Mouse (Mus musculus): ENCODE measurements at regions not wholly inside any gene's neighbourhood (a gene's known extent, or its start where the extent isn't known, plus 50 kb on each side); places are given as distances from the start of the nearest gene placed in this dataset.

- H3K36me3 ChIP-seq (ENCODE audit: control insufficient read depth, insufficient read depth), result no peaks in the 10 kb centered on the region
- no peak overlapping the region for H3ac ChIP-seq (ENCODE audit: control insufficient read depth, insufficient read length, low read depth)
- no peaks in the 10 kb centered on the region for H3K79me2 ChIP-seq (ENCODE audit: control insufficient read depth, insufficient read depth)
- no peaks in the 10 kb centered on the region for H3K79me3 ChIP-seq (ENCODE audit: low read depth)
- TF ChIP-seq USF1 (IDR thresholded peaks at IDR 0.05; ENCODE audit: low read depth) (no peak), CEBPB (IDR thresholded peaks at IDR 0.05; ENCODE audit: low read depth) (no peak), FOSL1 (IDR thresholded peaks at IDR 0.05; ENCODE audit: insufficient read depth, low read length, poor library complexity, severe bottlenecking) (no peak), MYOD1 (IDR thresholded peaks at IDR 0.05; ENCODE audit: control insufficient read depth, insufficient read length, low read depth) (no peak)
- no peak overlapping the region for H3K4me3 ChIP-seq (ENCODE audit: insufficient read depth, poor library complexity, severe bottlenecking)
- H3K27me3 ChIP-seq (ENCODE audit: control insufficient read depth, insufficient read depth, insufficient read length), result peaks cover 3% of the 10 kb centered on the region
These were observed 374.8 kb downstream of the Sfmbt2 start for GRCm38 (mm10) chr2:10745127-10745526.

GRCm38 (mm10) chr2:10755375-10755774, 385.1 kb downstream of the Sfmbt2 start:
- Histone ChIP-seq H3ac (ENCODE audit: control insufficient read depth, insufficient read length, low read depth) (no peak overlapping the region), H3K4me3 (ENCODE audit: insufficient read depth, poor library complexity, severe bottlenecking) (no peak overlapping the region), H3K27me3 (ENCODE audit: control insufficient read depth, insufficient read depth, insufficient read length) (no peaks in the 10 kb centered on the region), H3K36me3 (ENCODE audit: control insufficient read depth, insufficient read depth) (no peaks in the 10 kb centered on the region), H3K79me2 (ENCODE audit: control insufficient read depth, insufficient read depth) (no peaks in the 10 kb centered on the region), H3K79me3 (ENCODE audit: low read depth) (no peaks in the 10 kb centered on the region)
- TF ChIP-seq USF1 (IDR thresholded peaks at IDR 0.05; ENCODE audit: low read depth), result no peak
- no peak for TF ChIP-seq FOSL1 (IDR thresholded peaks at IDR 0.05; ENCODE audit: insufficient read depth, low read length, poor library complexity, severe bottlenecking)
- no peak for TF ChIP-seq MYOG (IDR thresholded peaks at IDR 0.05; ENCODE audit: control insufficient read depth, extremely low read depth, insufficient read length)
- no peak for TF ChIP-seq MYOD1 (IDR thresholded peaks at IDR 0.05; ENCODE audit: control insufficient read depth, insufficient read length, low read depth)
- TF ChIP-seq CTCF (IDR thresholded peaks at IDR 0.05; ENCODE audit: control insufficient read depth, insufficient read depth, insufficient read length), result no peak
- TF ChIP-seq MAX (IDR thresholded peaks at IDR 0.05), result no peak
- TF ChIP-seq CEBPB (IDR thresholded peaks at IDR 0.05; ENCODE audit: low read depth), result no peak

- no peak overlapping the region for H3K4me3 ChIP-seq (ENCODE audit: insufficient read depth, poor library complexity, severe bottlenecking)
- no peaks in the 10 kb centered on the region for H3K36me3 ChIP-seq (ENCODE audit: control insufficient read depth, insufficient read depth)
- H3ac ChIP-seq (ENCODE audit: control insufficient read depth, insufficient read length, low read depth), result no peak overlapping the region
- H3K79me3 ChIP-seq (ENCODE audit: low read depth), result no peaks in the 10 kb centered on the region
- H3K27me3 ChIP-seq (ENCODE audit: control insufficient read depth, insufficient read depth, insufficient read length), result no peaks in the 10 kb centered on the region
- H3K79me2 ChIP-seq (ENCODE audit: control insufficient read depth, insufficient read depth), result no peaks in the 10 kb centered on the region
- TF ChIP-seq CEBPB (IDR thresholded peaks at IDR 0.05; ENCODE audit: low read depth) (no peak), MYOD1 (IDR thresholded peaks at IDR 0.05; ENCODE audit: control insufficient read depth, insufficient read length, low read depth) (no peak), MAX (IDR thresholded peaks at IDR 0.05) (no peak), USF1 (IDR thresholded peaks at IDR 0.05; ENCODE audit: low read depth) (no peak), FOSL1 (IDR thresholded peaks at IDR 0.05; ENCODE audit: insufficient read depth, low read length, poor library complexity, severe bottlenecking) (no peak), CTCF (IDR thresholded peaks at IDR 0.05; ENCODE audit: control insufficient read depth, insufficient read depth, insufficient read length) (no peak), MYOG (IDR thresholded peaks at IDR 0.05; ENCODE audit: control insufficient read depth, extremely low read depth, insufficient read length) (no peak)
These were observed 387.0 kb downstream of the Sfmbt2 start for GRCm38 (mm10) chr2:10757202-10757840.

- no peaks in the 10 kb centered on the region for H3K79me2 ChIP-seq (ENCODE audit: control insufficient read depth, insufficient read depth)
- no peak for TF ChIP-seq FOSL1 (IDR thresholded peaks at IDR 0.05; ENCODE audit: insufficient read depth, low read length, poor library complexity, severe bottlenecking)
- TF ChIP-seq CEBPB (IDR thresholded peaks at IDR 0.05; ENCODE audit: low read depth), result no peak
- TF ChIP-seq USF1 (IDR thresholded peaks at IDR 0.05; ENCODE audit: low read depth), result no peak
- TF ChIP-seq MYOD1 (IDR thresholded peaks at IDR 0.05; ENCODE audit: control insufficient read depth, insufficient read length, low read depth), result no peak
- TF ChIP-seq CTCF (IDR thresholded peaks at IDR 0.05; ENCODE audit: control insufficient read depth, insufficient read depth, insufficient read length), result no peak
- no peak for TF ChIP-seq MAX (IDR thresholded peaks at IDR 0.05)
- TF ChIP-seq MYOG (IDR thresholded peaks at IDR 0.05; ENCODE audit: control insufficient read depth, extremely low read depth, insufficient read length), result no peak
- no peaks in the 10 kb centered on the region for H3K36me3 ChIP-seq (ENCODE audit: control insufficient read depth, insufficient read depth)
These were observed 387.6 kb downstream of the Sfmbt2 start for GRCm38 (mm10) chr2:10757886-10758285.

GRCm38 (mm10) chr2:10762236-10762635, 391.9 kb downstream of the Sfmbt2 start:
- Histone ChIP-seq H3K79me2 (ENCODE audit: control insufficient read depth, insufficient read depth) (no peaks in the 10 kb centered on the region), H3K4me3 (ENCODE audit: insufficient read depth, poor library complexity, severe bottlenecking) (no peak overlapping the region), H3K79me3 (ENCODE audit: low read depth) (no peaks in the 10 kb centered on the region), H3K27me3 (ENCODE audit: control insufficient read depth, insufficient read depth, insufficient read length) (no peaks in the 10 kb centered on the region), H3K36me3 (ENCODE audit: control insufficient read depth, insufficient read depth) (no peaks in the 10 kb centered on the region), H3ac (ENCODE audit: control insufficient read depth, insufficient read length, low read depth) (no peak overlapping the region)
- no peak for TF ChIP-seq MYOD1 (IDR thresholded peaks at IDR 0.05; ENCODE audit: control insufficient read depth, insufficient read length, low read depth)
- TF ChIP-seq FOSL1 (IDR thresholded peaks at IDR 0.05; ENCODE audit: insufficient read depth, low read length, poor library complexity, severe bottlenecking), result no peak
- no peak for TF ChIP-seq MAX (IDR thresholded peaks at IDR 0.05)
- no peak for TF ChIP-seq USF1 (IDR thresholded peaks at IDR 0.05; ENCODE audit: low read depth)
- TF ChIP-seq CTCF (IDR thresholded peaks at IDR 0.05; ENCODE audit: control insufficient read depth, insufficient read depth, insufficient read length), result no peak
- TF ChIP-seq CEBPB (IDR thresholded peaks at IDR 0.05; ENCODE audit: low read depth), result no peak
- no peak for TF ChIP-seq MYOG (IDR thresholded peaks at IDR 0.05; ENCODE audit: control insufficient read depth, extremely low read depth, insufficient read length)

More at GRCm38 (mm10) chr2:10757886-10758285, 387.6 kb downstream of the Sfmbt2 start:
- H3K79me3 ChIP-seq (ENCODE audit: low read depth), result no peaks in the 10 kb centered on the region
- H3ac ChIP-seq (ENCODE audit: control insufficient read depth, insufficient read length, low read depth), result no peak overlapping the region
- no peak overlapping the region for H3K4me3 ChIP-seq (ENCODE audit: insufficient read depth, poor library complexity, severe bottlenecking)
- no peaks in the 10 kb centered on the region for H3K27me3 ChIP-seq (ENCODE audit: control insufficient read depth, insufficient read depth, insufficient read length)

- Histone ChIP-seq H3K79me3 (ENCODE audit: low read depth) (no peaks in the 10 kb centered on the region), H3ac (ENCODE audit: control insufficient read depth, insufficient read length, low read depth) (no peak overlapping the region), H3K79me2 (ENCODE audit: control insufficient read depth, insufficient read depth) (no peaks in the 10 kb centered on the region), H3K27me3 (ENCODE audit: control insufficient read depth, insufficient read depth, insufficient read length) (peaks cover 6% of the 10 kb centered on the region), H3K36me3 (ENCODE audit: control insufficient read depth, insufficient read depth) (no peaks in the 10 kb centered on the region), H3K4me3 (ENCODE audit: insufficient read depth, poor library complexity, severe bottlenecking) (no peak overlapping the region)
- no peak for TF ChIP-seq CTCF (IDR thresholded peaks at IDR 0.05; ENCODE audit: control insufficient read depth, insufficient read depth, insufficient read length)
- no peak for TF ChIP-seq USF1 (IDR thresholded peaks at IDR 0.05; ENCODE audit: low read depth)
- TF ChIP-seq MAX (IDR thresholded peaks at IDR 0.05), result no peak
- no peak for TF ChIP-seq FOSL1 (IDR thresholded peaks at IDR 0.05; ENCODE audit: insufficient read depth, low read length, poor library complexity, severe bottlenecking)
- TF ChIP-seq MYOD1 (IDR thresholded peaks at IDR 0.05; ENCODE audit: control insufficient read depth, insufficient read length, low read depth), result no peak
These were observed 388.8 kb upstream of the Prkcq start for GRCm38 (mm10) chr2:10783071-10783470.

All from C2C12 (cell line).